Mouse (Mus musculus): ENCODE data around the gene Xylt2.

Gene Xylt2

DNA sequence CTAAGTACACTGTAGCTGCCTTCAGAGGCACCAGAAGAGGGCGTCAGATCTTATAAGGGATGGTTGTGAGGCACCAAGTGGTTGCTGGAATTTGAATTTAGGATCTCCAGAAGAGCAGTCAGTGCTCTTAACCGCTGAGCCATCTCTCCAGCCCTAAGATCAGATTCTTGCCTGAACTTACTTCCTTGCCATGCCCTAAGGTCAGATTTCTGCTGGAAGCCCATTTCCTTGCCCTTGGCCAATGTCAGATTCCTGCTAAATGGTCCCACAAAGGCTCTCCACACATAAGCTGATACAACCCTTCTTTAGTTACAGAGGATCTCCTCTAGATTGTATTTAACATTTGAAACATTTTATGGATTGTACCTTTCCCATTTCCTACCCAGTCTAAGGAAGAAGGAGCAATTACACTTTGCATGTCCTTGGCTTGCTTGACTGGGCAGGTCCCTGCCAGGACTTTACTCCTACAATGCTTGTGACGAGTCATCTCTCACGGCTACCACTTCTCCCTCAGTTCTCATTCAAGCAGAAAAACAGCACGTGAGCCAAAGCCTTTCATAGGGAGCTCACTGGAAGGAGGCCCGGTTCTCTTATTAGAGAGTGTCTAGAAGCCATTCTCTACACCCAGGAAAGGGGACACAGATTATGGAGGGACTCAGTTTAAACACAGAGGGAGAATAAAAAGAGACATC is 56.4 kb downstream of the Xylt2 start:
- ATAC-seq (ENCODE audit: insufficient number of reproducible peaks, low FRiP score, low TSS enrichment), result no peak

DNA sequence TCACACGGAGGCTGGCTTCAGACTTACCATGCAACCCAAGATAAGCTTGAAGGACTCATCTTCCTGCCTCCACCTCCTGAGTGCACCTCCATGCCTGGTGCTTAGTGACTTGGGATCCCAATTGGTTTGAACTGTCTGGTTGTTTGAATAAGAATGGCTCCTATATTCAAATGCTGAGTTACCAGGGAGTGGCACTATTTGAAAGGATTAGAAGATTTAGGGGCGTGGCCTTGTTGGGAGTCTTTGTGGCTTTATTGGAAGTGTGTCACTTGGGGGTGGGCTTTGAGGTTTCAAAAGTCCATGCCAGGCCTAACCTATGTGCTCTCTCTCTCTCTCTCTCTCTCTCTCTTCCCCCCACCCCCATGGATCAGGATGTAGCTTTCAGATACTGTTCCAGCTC is 59.7 kb downstream of the Xylt2 start:
- no peak for ATAC-seq (ENCODE audit: insufficient number of reproducible peaks, low FRiP score, low TSS enrichment)

DNA sequence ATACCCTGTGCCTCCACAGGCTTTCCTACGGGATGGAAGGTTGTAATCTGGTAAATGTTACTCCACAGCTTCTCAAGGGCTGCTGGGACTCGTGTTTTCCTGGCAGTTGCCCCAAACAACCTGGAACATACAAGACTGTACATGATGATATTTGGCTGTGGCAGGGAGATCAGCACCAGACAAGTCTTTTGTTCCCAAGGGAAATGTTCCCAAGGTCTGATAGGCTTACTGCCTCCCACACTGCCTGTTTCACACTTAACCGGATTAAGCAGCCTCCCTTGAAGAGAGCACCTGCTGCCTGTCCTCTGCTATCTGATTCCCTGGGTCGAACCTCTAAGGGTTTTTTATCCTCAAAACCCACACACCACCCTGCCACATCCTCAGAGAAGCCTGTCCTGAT is 61.8 kb downstream of the Xylt2 start:
- ATAC-seq (ENCODE audit: insufficient number of reproducible peaks, low FRiP score, low TSS enrichment), result no peak

DNA sequence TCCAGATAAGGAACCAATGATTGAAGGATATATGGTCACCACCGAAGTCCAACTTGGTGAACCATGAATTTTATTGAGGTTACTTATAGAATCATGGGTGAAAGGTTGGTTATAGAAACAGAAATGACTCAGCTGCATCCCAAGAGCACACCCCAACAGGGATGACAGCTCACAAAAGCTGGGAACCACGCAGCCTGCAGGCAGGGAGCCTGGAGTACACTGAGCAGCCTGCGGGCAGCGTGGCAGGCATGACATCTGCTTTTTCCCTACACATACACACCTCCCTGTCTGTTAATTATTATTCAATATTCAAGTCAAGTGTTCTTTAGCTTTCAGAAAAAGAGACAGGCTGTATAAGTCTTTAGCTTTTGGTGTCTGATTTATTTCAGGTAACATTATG is 62.7 kb downstream of the Xylt2 start:
- no peak for ATAC-seq (ENCODE audit: insufficient number of reproducible peaks, low FRiP score, low TSS enrichment)

Data from cerebellum, adult (tissue).